In the genomic region with DNA sequence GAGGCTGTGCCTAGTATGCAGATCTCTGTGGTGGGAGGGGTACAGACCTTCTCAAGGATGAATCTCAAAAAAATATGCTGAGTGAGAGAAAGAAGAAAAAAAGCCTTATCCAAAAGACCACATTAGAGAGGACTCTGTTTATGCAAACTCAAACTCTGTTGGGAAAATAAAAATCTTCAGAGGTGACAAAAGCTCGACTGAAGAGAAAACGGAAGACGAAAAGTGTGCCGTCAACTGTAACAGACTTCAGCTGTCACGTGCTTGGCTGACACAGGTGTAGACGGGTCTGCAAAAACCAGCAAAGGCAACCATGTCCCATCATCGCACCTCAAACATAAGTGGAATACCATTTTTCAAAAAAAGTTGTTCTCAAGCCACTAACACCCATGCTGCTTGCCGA, we compare ENCODE assay signal across 7 mouse cellular contexts. TPM values are rescaled to one million over a fixed set of nuclear protein-coding genes. Genes with fewer than 3 reads are reported as not detected.
A peak's percentile ranks its signal among the peaks of the same experiment; 100 is the strongest.
DNase-seq lines count a peak whose midpoint lies in the region; ATAC-seq lines count a peak whose summit lies in the region.

No protein-coding gene starts in this region.

- H3K9me3 ChIP-seq in megakaryocyte, embryonic 14.5 days: no peaks in the 10 kb centered on the region
- H3K9me3 ChIP-seq in forebrain, embryonic 14.5 days (replicated peaks; ENCODE audit: control insufficient read depth, low read length): no peaks in the 10 kb centered on the region
- no peaks in the 10 kb centered on the region for H3K9me3 ChIP-seq in liver, embryonic 13.5 days (replicated peaks)

- 67% methylated on average over 8 of the region's 8 CpGs for WGBS in forebrain, embryonic 14.5 days
- 71% methylated on average over 8 of the region's 8 CpGs for WGBS in liver, embryonic 13.5 days (ENCODE audit: insufficient replicate concordance)

- no peak for ATAC-seq in megakaryocyte, adult 5-6 weeks (ENCODE audit: poor library complexity, severe bottlenecking)
- no peak for ATAC-seq in forebrain, embryonic 14.5 days
- no peak for ATAC-seq in liver, embryonic 13.5 days (ENCODE audit: low read depth)

- peaks cover 11% of the 10 kb centered on the region for H3K36me3 ChIP-seq in megakaryocyte, embryonic 14.5 days (replicated peaks; ENCODE audit: low read length)
- H3K36me3 ChIP-seq in forebrain, embryonic 14.5 days (ENCODE audit: control insufficient read depth, insufficient read depth, low read length): no peaks in the 10 kb centered on the region
- 0 out of 2 replicates have a peak, but pooled peaks cover 3% of the 10 kb centered on the region for H3K36me3 ChIP-seq in liver, embryonic 13.5 days

- H3K27ac ChIP-seq in forebrain, embryonic 14.5 days (ENCODE audit: low read depth, low read length): no peak overlapping the region
- H3K27ac ChIP-seq in liver, embryonic 13.5 days: no peak overlapping the region

- H3K4me3 ChIP-seq in megakaryocyte, embryonic 14.5 days (replicated peaks): peak overlapping the region; percentile 98
- peak overlapping the region; percentile 100; the same call in 1 of the 2 replicates for H3K4me3 ChIP-seq in forebrain, embryonic 14.5 days (ENCODE audit: low read depth, low read length)
- H3K4me3 ChIP-seq in liver, embryonic 13.5 days (replicated peaks): peak overlapping the region; percentile 98

- no peak for DNase-seq in forebrain, embryonic 14.5 days (ENCODE audit: low spot score)
- DNase-seq in liver, embryonic 13.5 days: no peak
- peak; percentile 12 for DNase-seq in thymus, postnatal 25 days
- DNase-seq in urinary bladder, postnatal 36 days (ENCODE audit: low spot score in 2 of 2): no peak
- no peak for DNase-seq in layer of hippocampus, adult 18-20 months (ENCODE audit: low spot score in 2 of 2)

- peak overlapping the region; percentile 66 for H3K4me2 ChIP-seq in forebrain, embryonic 14.5 days (ENCODE audit: low read length)
- H3K4me2 ChIP-seq in liver, embryonic 13.5 days: peak overlapping the region; percentile 90

- no peaks in the 10 kb centered on the region for H3K27me3 ChIP-seq in megakaryocyte, embryonic 14.5 days (replicated peaks)
- no peaks in the 10 kb centered on the region for H3K27me3 ChIP-seq in forebrain, embryonic 14.5 days (replicated peaks; ENCODE audit: control insufficient read depth, insufficient read depth, low read length)
- no peaks in the 10 kb centered on the region for H3K27me3 ChIP-seq in liver, embryonic 13.5 days

- peaks cover 46% of the 10 kb centered on the region for H3K4me1 ChIP-seq in megakaryocyte, embryonic 14.5 days
- peaks cover 16% of the 10 kb centered on the region for H3K4me1 ChIP-seq in forebrain, embryonic 14.5 days (ENCODE audit: control insufficient read depth, insufficient read depth, low read length)
- peaks cover 53% of the 10 kb centered on the region for H3K4me1 ChIP-seq in liver, embryonic 13.5 days (replicated peaks)

- H3K9ac ChIP-seq in forebrain, embryonic 14.5 days (ENCODE audit: low read length): peak overlapping the region; percentile 29
- peak overlapping the region; percentile 98; the same call in 1 of the 2 replicates for H3K9ac ChIP-seq in liver, embryonic 13.5 days

RNA-seq across cellular contexts. Expression of gene Ubqln1, which starts 1.7 kb away (rescaled TPM):
- 33.9 and 40.9 TPM in 2 replicates for polyA plus RNA-seq in megakaryocyte, embryonic 14.5 days (2012; ENCODE audit: insufficient read depth, low replicate concordance)
- total RNA-seq in megakaryocyte, adult 5-6 weeks (2015): 48.1 and 49.5 TPM in 2 replicates
- total RNA-seq in megakaryocyte, adult 5-6 weeks (2017): 55.3 and 61.5 TPM in 2 replicates
- polyA plus RNA-seq in forebrain, embryonic 14.5 days (2014; fragmentation: Nextera tagmentation; extraction: Ambion mirVana): 95.9 and 108 TPM in 2 replicates
- 46.0 and 57.4 TPM in 2 replicates for polyA plus RNA-seq in liver, embryonic 13.5 days (2015; fragmentation: Nextera tagmentation; extraction: Ambion mirVana)
- 100 to 1,000 TPM; 154 to 159 TPM for total RNA-seq in layer of hippocampus, adult 18-20 months (2021)

RNA-seq across cellular contexts. Expression of gene Idnk, which starts 56.4 kb away (rescaled TPM):
- 3.4 and 15.6 TPM in 2 replicates for polyA plus RNA-seq in megakaryocyte, embryonic 14.5 days (2012; ENCODE audit: insufficient read depth, low replicate concordance)
- 52.9 and 53.8 TPM in 2 replicates for total RNA-seq in megakaryocyte, adult 5-6 weeks (2015)
- total RNA-seq in megakaryocyte, adult 5-6 weeks (2017): 36.7 and 38.7 TPM in 2 replicates
- polyA plus RNA-seq in forebrain, embryonic 14.5 days (2014; fragmentation: Nextera tagmentation; extraction: Ambion mirVana): 58.6 and 72.4 TPM in 2 replicates
- 21.8 and 26.3 TPM in 2 replicates for polyA plus RNA-seq in liver, embryonic 13.5 days (2015; fragmentation: Nextera tagmentation; extraction: Ambion mirVana)
- 10 to 100 TPM; 32.7 to 33.3 TPM for total RNA-seq in layer of hippocampus, adult 18-20 months (2021)
